Mouse (Mus musculus): ENCODE results near the gene Hist1h1c.
"Not testable (repeated sequence)": the region's sequence is repeated elsewhere in the genome, so short reads cannot be mapped to it uniquely, and the experiment has no call there.

GRCm38 (mm10) chr13:23769613-23770012 lies 31.0 kb downstream of the Hist1h1c start, which contains the start of gene Trim38:
- not testable (repeated sequence) for TF ChIP-seq HCFC1 (IDR thresholded peaks at IDR 0.05; ENCODE audit: borderline replicate concordance, insufficient read depth, low read length); MAFK (IDR thresholded peaks at IDR 0.05; ENCODE audit: insufficient read depth, low read depth, low read length); ZC3H11A (IDR thresholded peaks at IDR 0.05; ENCODE audit: borderline replicate concordance, low read depth, low read length); ZNF384 (IDR thresholded peaks at IDR 0.05; ENCODE audit: low read depth, low read length)
